Mouse (Mus musculus): ENCODE measurements around the gene Serpina12. TPM values are rescaled to one million over a fixed set of nuclear protein-coding genes. Genes with fewer than 3 reads are reported as not detected.

Gene Serpina12
- polyA plus RNA-seq, 1 experiment from 2014 or later: not detected

- no peak overlapping the region for H3K9ac ChIP-seq (ENCODE audit: low read depth, low read length)
- no peak overlapping the region for H3K4me2 ChIP-seq (replicated peaks; ENCODE audit: low read depth)
- H3K27ac ChIP-seq (ENCODE audit: low read depth, low read length): no peak overlapping the region
- H3K4me1 ChIP-seq (replicated peaks; ENCODE audit: control insufficient read depth, insufficient read depth, low read length): 0 out of 2 replicates have a peak, but pooled peaks cover 8% of the 10 kb centered on the region
- 89% methylated on average over 3 of the region's 3 CpGs for WGBS
- no peaks in the 10 kb centered on the region for H3K27me3 ChIP-seq (replicated peaks; ENCODE audit: control insufficient read depth, insufficient read depth, low read length)
- TF ChIP-seq CTCF (IDR thresholded peaks at IDR 0.05; ENCODE audit: low read depth): no peak
- peak; percentile 41; the same call in 1 of the 2 replicates for ATAC-seq
- no peak overlapping the region for H3K4me3 ChIP-seq (ENCODE audit: low read depth, low read length)
- no peaks in the 10 kb centered on the region for H3K9me3 ChIP-seq (ENCODE audit: control insufficient read depth)
- H3K36me3 ChIP-seq (ENCODE audit: control insufficient read depth, insufficient read depth): no peaks in the 10 kb centered on the region
These were observed 43.6 kb downstream of the Serpina12 start for GRCm38 (mm10) chr12:104000594-104000993.

- H3K27me3 ChIP-seq (replicated peaks; ENCODE audit: control insufficient read depth, insufficient read depth, low read length): no peaks in the 10 kb centered on the region
- no peak for ATAC-seq
- WGBS: 86% methylated on average over 8 of the region's 8 CpGs
- H3K9ac ChIP-seq (ENCODE audit: low read depth, low read length): no peak overlapping the region
- H3K36me3 ChIP-seq (ENCODE audit: control insufficient read depth, insufficient read depth): no peaks in the 10 kb centered on the region
- no peaks in the 10 kb centered on the region for H3K9me3 ChIP-seq (ENCODE audit: control insufficient read depth)
- no peak overlapping the region for H3K4me3 ChIP-seq (ENCODE audit: low read depth, low read length)
- H3K4me1 ChIP-seq (replicated peaks; ENCODE audit: control insufficient read depth, insufficient read depth, low read length): 0 out of 2 replicates have a peak, but pooled peaks cover 8% of the 10 kb centered on the region
- no peak overlapping the region for H3K27ac ChIP-seq (ENCODE audit: low read depth, low read length)
- no peak for TF ChIP-seq CTCF (IDR thresholded peaks at IDR 0.05; ENCODE audit: low read depth)
- no peak overlapping the region for H3K4me2 ChIP-seq (replicated peaks; ENCODE audit: low read depth)
These were observed 44.6 kb downstream of the Serpina12 start for GRCm38 (mm10) chr12:103999611-104000010.

- Histone ChIP-seq H3K27me3 (replicated peaks; ENCODE audit: control insufficient read depth, insufficient read depth, low read length) (no peaks in the 10 kb centered on the region), H3K4me2 (replicated peaks; ENCODE audit: low read depth) (no peak overlapping the region), H3K9ac (ENCODE audit: low read depth, low read length) (no peak overlapping the region), H3K4me3 (ENCODE audit: low read depth, low read length) (no peak overlapping the region), H3K9me3 (ENCODE audit: control insufficient read depth) (no peaks in the 10 kb centered on the region), H3K4me1 (replicated peaks; ENCODE audit: control insufficient read depth, insufficient read depth, low read length) (no peaks in the 10 kb centered on the region), H3K27ac (ENCODE audit: low read depth, low read length) (no peak overlapping the region), H3K36me3 (ENCODE audit: control insufficient read depth, insufficient read depth) (no peaks in the 10 kb centered on the region)
- TF ChIP-seq CTCF (IDR thresholded peaks at IDR 0.05; ENCODE audit: low read depth): no peak
- 65% methylated on average over 2 of the region's 2 CpGs for WGBS
- ATAC-seq: no peak
These were observed 47.7 kb downstream of the Serpina12 start for GRCm38 (mm10) chr12:103996513-103996912.

- no peaks in the 10 kb centered on the region for H3K27me3 ChIP-seq (replicated peaks; ENCODE audit: control insufficient read depth, insufficient read depth, low read length)
- H3K4me3 ChIP-seq (ENCODE audit: low read depth, low read length): no peak overlapping the region
- no peak overlapping the region for H3K27ac ChIP-seq (ENCODE audit: low read depth, low read length)
- no peaks in the 10 kb centered on the region for H3K36me3 ChIP-seq (ENCODE audit: control insufficient read depth, insufficient read depth)
- no peak overlapping the region for H3K9ac ChIP-seq (ENCODE audit: low read depth, low read length)
- WGBS: 41% methylated on average over 5 of the region's 5 CpGs
- peak; percentile 87 for TF ChIP-seq CTCF (IDR thresholded peaks at IDR 0.05; ENCODE audit: low read depth)
- ATAC-seq: no peak
- no peaks in the 10 kb centered on the region for H3K4me1 ChIP-seq (replicated peaks; ENCODE audit: control insufficient read depth, insufficient read depth, low read length)
- no peaks in the 10 kb centered on the region for H3K9me3 ChIP-seq (ENCODE audit: control insufficient read depth)
- no peak overlapping the region for H3K4me2 ChIP-seq (replicated peaks; ENCODE audit: low read depth)
These were observed 48.8 kb downstream of the Serpina12 start for GRCm38 (mm10) chr12:103995292-103996072.

GRCm38 (mm10) chr12:103992945-103993344, 51.3 kb downstream of the Serpina12 start:
- Histone ChIP-seq H3K9ac (ENCODE audit: low read depth, low read length) (no peak overlapping the region), H3K9me3 (ENCODE audit: control insufficient read depth) (no peaks in the 10 kb centered on the region), H3K4me2 (replicated peaks; ENCODE audit: low read depth) (no peak overlapping the region), H3K36me3 (ENCODE audit: control insufficient read depth, insufficient read depth) (no peaks in the 10 kb centered on the region), H3K4me1 (replicated peaks; ENCODE audit: control insufficient read depth, insufficient read depth, low read length) (no peaks in the 10 kb centered on the region; the same call in 1 of the 2 replicates), H3K27ac (ENCODE audit: low read depth, low read length) (no peak overlapping the region), H3K4me3 (ENCODE audit: low read depth, low read length) (no peak overlapping the region), H3K27me3 (replicated peaks; ENCODE audit: control insufficient read depth, insufficient read depth, low read length) (no peaks in the 10 kb centered on the region)
- 64% methylated on average over 7 of the region's 7 CpGs for WGBS
- ATAC-seq: no peak
- TF ChIP-seq CTCF (IDR thresholded peaks at IDR 0.05; ENCODE audit: low read depth): no peak

GRCm38 (mm10) chr12:103989857-103990256, 54.4 kb downstream of the Serpina12 start, which contains the start of gene Serpina11:
Gene Serpina11, minus strand, starts transcription at chr12:103989957.
- no peak for TF ChIP-seq CTCF (IDR thresholded peaks at IDR 0.05; ENCODE audit: low read depth)
- H3K4me1 ChIP-seq (replicated peaks; ENCODE audit: control insufficient read depth, insufficient read depth, low read length): no peaks in the 10 kb centered on the region; the same call in 1 of the 2 replicates
- H3K4me2 ChIP-seq (replicated peaks; ENCODE audit: low read depth): no peak within 1 kb of the TSS
- no peaks in the 10 kb centered on the region for H3K9me3 ChIP-seq (ENCODE audit: control insufficient read depth)
- H3K27me3 ChIP-seq (replicated peaks; ENCODE audit: control insufficient read depth, insufficient read depth, low read length): no peaks in the 10 kb centered on the region
- H3K27ac ChIP-seq (ENCODE audit: low read depth, low read length): no peak within 1 kb of the TSS
- 89% methylated on average over 6 of the region's 6 CpGs for WGBS
- H3K36me3 ChIP-seq (ENCODE audit: control insufficient read depth, insufficient read depth): no peaks in the 10 kb centered on the region
- H3K9ac ChIP-seq (ENCODE audit: low read depth, low read length): no peak within 1 kb of the TSS
- H3K4me3 ChIP-seq (ENCODE audit: low read depth, low read length): no peak within 1 kb of the TSS
- no peak for ATAC-seq
